Mouse (Mus musculus) ES-E14 (cell line): Measurements from ENCODE around the gene Cdh18.

Source experiments
- CHD2 ChIP-seq: IDR thresholded peaks from 2 replicates; pipeline ENCODE4 v1.6.1; 2014; ENCODE audit warnings: mild to moderate bottlenecking, low read depth, low read length, inconsistent platforms
- HCFC1 ChIP-seq: IDR thresholded peaks from 2 replicates; pipeline ENCODE4 v1.6.1; 2012; ENCODE audit warnings: low read length, inconsistent platforms, borderline replicate concordance; ENCODE audit not compliant: insufficient read depth
- MAFK ChIP-seq: IDR thresholded peaks from 2 replicates; pipeline ENCODE4 v1.6.1; 2014; ENCODE audit warnings: mild to moderate bottlenecking, low read depth, low read length, inconsistent platforms; ENCODE audit not compliant: insufficient read depth
- ZC3H11A ChIP-seq: IDR thresholded peaks from 2 replicates; pipeline ENCODE4 v1.6.1; 2012; ENCODE audit warnings: low read depth, mild to moderate bottlenecking, inconsistent platforms, low read length, borderline replicate concordance
- ZNF384 ChIP-seq: IDR thresholded peaks from 2 replicates; pipeline ENCODE4 v1.6.1; 2012; ENCODE audit warnings: low read depth, low read length, inconsistent platforms

GRCm38 (mm10) chr15:22511271-22511670 is 37.6 kb upstream of the Cdh18 start:
- TF ChIP-seq HCFC1 (no peak), ZNF384 (no peak), MAFK (no peak), ZC3H11A (no peak), CHD2 (no peak)
